Mouse (Mus musculus) liver, adult 2 months (tissue): ENCODE results near the gene Tmc8.

Source experiments
- CTCF ChIP-seq: fragments of 200-500 bp; IDR thresholded peaks from 2 replicates; pipeline ENCODE4 v1.5.1; 2011; ENCODE audit warnings: low read depth, low read length, control low read depth
- POLR2A ChIP-seq: fragments of 200-500 bp; IDR thresholded peaks from 2 replicates; pipeline ENCODE4 v1.6.1; 2011; ENCODE audit warnings: low read length, control low read depth; ENCODE audit not compliant: insufficient read depth; ENCODE audit errors: extremely low read depth

GRCm38 (mm10) chr11:117829671-117830215 lies 47.9 kb downstream of the Tmc8 start:
- no peak for TF ChIP-seq CTCF
- TF ChIP-seq POLR2A = no peak
